Mouse (Mus musculus) liver, adult 2 months (tissue): ENCODE results near the gene Vps18.

Source experiments
- CTCF ChIP-seq: fragments of 200-500 bp; IDR thresholded peaks from 2 replicates; pipeline ENCODE4 v1.5.1; 2011; ENCODE audit warnings: low read depth, low read length, control low read depth
- POLR2A ChIP-seq: fragments of 200-500 bp; IDR thresholded peaks from 2 replicates; pipeline ENCODE4 v1.6.1; 2011; ENCODE audit warnings: low read length, control low read depth; ENCODE audit not compliant: insufficient read depth; ENCODE audit errors: extremely low read depth

DNA sequence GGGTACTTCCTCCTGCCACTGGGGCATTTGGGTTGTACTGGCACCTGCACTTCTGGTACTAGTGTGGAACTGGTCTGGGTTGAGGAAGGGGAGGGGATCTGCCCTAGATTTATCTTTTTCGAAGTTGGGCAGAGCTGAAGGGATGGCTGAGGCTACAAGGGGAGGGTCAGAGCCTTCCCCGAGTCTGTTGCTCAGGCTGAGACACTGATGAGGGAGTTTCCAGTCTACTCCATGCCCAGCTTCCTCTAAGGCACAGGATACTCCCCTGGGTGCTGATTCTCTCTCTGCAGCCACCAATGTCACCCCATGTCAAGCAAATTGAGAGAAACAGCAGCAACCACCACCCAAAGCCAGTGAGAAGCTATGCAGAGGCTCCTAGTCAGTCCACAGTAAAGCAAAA lies 47.5 kb downstream of the Vps18 start:
- no peak for TF ChIP-seq CTCF
- no peak for TF ChIP-seq POLR2A
